Mouse (Mus musculus) macrophage (primary cell): Measurements from ENCODE around the gene Dnah2. TPM values are rescaled to one million over a fixed set of nuclear protein-coding genes. Genes with fewer than 3 reads are reported as not detected.
"Not testable (repeated sequence)": the region's sequence is repeated elsewhere in the genome, so short reads cannot be mapped to it uniquely, and the experiment has no call there.

Source experiments
- H3K27ac ChIP-seq: fragments of 350-480 bp; formaldehyde crosslinking; 2 replicates; pipeline ENCODE4 v1.9.0; 2021
- H3K36me3 ChIP-seq: fragments of 350-480 bp; formaldehyde crosslinking; 2 replicates; pipeline ENCODE4 v1.9.0; 2021; ENCODE audit errors: inconsistent target
- H3K4me3 ChIP-seq: fragments of 350-480 bp; formaldehyde crosslinking; 2 replicates; pipeline ENCODE4 v1.9.0; 2021; ENCODE audit errors: inconsistent target
- H3K79me2 ChIP-seq: fragments of 350-480 bp; formaldehyde crosslinking; 2 replicates; pipeline ENCODE4 v1.9.0; 2021; ENCODE audit errors: inconsistent target
- WGBS: methylation state at CpG from one replicate; pipeline ENCODE4 v1.1.7; 2026; ENCODE audit warnings: inconsistent platforms; ENCODE audit not compliant: missing documents; 5-methylcytosine and 5-hydroxymethylcytosine counted together
- polyA plus RNA-seq: library from polyadenylated mRNA; stranded (reverse); fragments of 250-400 nt; gene quantifications from 3 replicates; pipeline ENCODE4 v1.2.4, GENCODE M21; 2018; ENCODE audit warnings: inconsistent platforms

The Dnah2 gene
- polyA plus RNA-seq, 1 experiment from 2014 or later: 3.0 TPM

DNA sequence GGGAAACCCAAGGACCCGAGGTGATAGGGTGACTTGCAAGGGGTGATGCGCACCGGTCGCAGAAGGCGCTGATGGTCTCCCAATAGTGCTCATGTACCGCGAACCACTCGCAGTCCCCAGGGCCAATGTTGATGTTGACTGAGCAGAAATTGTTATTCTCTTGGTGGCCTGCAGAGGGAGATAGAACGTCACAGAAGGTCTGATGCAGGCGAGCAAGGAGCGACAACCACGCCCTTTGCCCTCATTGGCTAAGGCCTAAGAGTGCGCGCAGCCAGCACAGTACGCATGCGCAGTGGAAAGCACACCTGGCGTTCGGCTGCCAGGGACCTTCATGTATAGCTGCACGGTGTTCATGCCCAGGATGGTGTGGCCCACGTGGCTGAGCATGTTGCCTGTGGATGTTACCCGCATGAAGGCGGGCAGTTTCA lies 147.7 kb downstream of the Dnah2 start:
- Histone ChIP-seq H3K79me2 (no peaks in the 10 kb centered on the region; the same call in 1 of the 2 replicates), H3K27ac (no peak overlapping the region), H3K4me3 (no peak overlapping the region), H3K36me3 (0 out of 2 replicates have a peak, but pooled peaks cover 9% of the 10 kb centered on the region)
- WGBS: 32% methylated on average over 22 of the region's 22 CpGs

DNA sequence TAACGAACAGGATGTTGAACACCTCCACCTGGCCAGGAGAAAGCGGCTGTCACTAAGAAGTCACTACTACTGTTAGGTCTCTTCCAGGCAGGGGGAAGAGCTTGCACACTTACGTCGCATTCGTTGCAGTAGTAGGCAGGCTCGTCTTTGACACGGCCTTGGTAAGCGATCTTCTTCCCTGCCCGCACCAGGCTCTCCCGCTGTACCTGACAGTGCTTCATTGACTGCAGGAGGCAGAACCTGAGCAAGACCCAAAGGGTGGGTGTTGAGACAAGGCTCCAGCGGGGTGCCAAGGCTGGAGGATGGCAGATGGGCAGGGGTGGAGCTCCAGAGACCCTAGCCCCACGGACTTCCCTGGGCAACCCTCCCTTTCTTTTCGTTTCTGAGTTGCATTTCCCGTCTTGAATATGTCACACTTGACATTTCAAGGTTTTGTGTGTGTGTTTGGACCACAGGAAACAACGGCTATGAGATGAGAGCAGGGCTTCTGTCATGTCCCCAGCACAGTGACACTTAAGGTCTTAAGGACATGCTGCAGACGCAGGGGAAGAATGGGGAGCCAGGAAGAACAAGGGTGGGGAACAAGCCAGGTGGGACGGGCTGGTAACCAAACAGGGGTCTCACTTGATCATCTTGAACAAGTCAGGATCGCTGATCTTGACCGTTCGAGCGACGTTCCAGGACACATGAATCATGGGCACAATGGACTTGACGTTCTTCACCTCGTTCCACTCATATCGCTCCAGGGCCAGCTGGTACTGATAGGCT lies 148.6 kb downstream of the Dnah2 start:
- H3K36me3 ChIP-seq: 0 out of 2 replicates have a peak, but pooled peaks cover 9% of the 10 kb centered on the region
- WGBS: 94% methylated on average over 25 of the region's 25 CpGs
- no peak overlapping the region for H3K4me3 ChIP-seq
- H3K27ac ChIP-seq: no peak overlapping the region
- H3K79me2 ChIP-seq: no peaks in the 10 kb centered on the region; the same call in 1 of the 2 replicates

DNA sequence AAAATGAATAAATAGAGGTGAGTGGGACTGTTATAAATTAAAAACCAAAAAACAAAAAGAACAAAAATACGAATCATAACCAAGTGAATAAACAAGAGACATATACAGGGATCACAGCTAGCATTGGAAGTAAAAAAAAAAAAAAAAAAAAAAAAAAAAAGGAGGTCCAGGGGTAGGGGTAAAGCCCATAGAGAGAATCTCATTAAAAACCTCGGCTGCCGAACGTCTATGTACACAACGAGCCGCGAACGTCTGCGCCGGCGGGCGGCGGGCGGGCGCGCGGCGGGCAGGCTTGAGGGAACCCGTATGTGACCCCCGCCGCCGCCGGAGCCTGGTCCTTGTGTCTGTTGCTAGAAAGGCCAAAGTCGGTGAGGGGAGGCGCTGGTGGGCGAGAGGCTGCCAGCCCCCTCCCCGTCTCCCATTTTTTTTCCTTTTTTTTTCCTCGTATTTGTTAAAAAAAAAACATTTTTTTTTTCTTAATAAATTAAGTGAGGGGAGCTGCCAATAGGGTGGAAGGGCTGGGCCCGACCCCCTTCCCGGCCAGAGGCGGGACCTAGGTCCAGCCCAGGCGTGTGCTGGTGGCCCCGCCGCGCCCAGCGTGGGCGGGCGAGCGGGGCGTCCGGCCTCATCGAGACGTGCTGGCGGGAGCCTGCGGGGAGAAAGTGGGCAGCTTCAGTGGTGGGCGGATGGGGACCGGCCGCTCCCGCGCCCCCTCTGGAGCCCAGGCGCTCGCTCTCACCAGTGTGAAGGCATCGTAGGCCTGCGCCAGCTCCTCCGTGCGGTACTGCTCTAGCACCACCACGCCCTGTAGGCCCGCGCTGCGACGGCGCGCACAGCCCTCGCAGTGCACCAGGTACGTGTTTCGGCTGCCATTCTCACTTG lies 149.5 kb downstream of the Dnah2 start:
- H3K4me3 ChIP-seq: no peak overlapping the region
- peaks cover 6% of the 10 kb centered on the region; the same call in 1 of the 2 replicates for H3K79me2 ChIP-seq
- no peak overlapping the region for H3K27ac ChIP-seq
- 94% methylated on average over 45 of the region's 66 CpGs for WGBS
- H3K36me3 ChIP-seq: 0 out of 2 replicates have a peak, but pooled peaks cover 9% of the 10 kb centered on the region

DNA sequence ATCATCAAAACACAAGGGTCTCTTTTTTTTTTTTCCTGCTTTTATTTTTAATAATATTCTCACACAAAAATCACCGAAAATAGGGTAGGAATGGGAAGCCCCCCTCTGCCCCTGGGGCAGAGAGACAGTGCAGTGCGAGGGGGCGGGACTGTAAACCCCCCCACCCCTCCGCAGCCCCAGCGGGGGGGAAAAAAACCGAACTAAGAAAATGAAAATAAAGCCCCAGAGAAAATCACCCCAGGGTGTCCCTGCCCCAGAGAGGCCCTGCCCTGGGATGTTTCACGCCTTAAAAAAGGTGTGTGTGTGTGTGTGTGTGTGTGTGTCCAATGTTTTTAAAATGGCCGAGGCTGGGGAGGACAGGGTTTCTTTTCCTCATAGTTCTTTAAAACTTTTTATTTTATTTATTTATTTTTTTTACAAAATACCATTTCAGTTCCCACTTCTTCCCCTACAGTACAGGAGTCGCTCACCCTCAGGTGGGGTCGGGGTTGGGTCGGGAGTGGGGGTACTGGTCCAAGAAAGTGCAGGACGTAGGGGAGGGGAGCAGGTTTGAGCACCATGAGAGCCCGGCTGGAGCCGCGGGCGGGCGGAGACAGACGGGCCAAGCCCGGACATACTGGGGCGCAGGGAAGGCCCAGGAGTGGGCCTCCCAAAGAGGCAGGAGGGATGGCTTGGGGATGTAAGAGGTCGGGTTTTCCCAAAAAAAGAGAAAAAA lies 150.3 kb downstream of the Dnah2 start:
- H3K4me3 ChIP-seq: no peak overlapping the region
- no peak overlapping the region for H3K27ac ChIP-seq
- WGBS: 89% methylated on average over 18 of the region's 21 CpGs
- peaks cover 10% of the 10 kb centered on the region; the same call in 1 of the 2 replicates for H3K79me2 ChIP-seq
- H3K36me3 ChIP-seq: 0 out of 2 replicates have a peak, but pooled peaks cover 9% of the 10 kb centered on the region

DNA sequence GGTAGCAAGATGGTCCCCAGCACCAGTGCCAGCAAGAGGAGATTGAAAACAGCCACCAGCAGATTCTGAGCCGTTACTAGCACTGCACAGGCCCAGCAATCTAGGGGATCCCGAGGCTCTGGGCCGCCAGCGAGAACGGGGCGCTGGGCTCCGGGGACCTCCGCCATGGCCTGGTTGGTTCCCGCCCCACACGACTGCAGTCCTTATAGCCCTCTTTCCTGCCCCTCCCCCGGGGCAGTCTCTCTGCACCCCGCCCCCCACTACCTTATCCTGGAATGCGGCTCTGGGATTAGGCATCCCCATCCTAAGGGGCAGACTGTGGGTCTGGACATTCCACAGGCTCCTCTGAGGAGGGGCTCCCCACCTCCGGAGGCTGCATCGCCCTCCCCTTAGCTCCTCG lies 150.9 kb downstream of the Dnah2 start, which contains the start of gene Tmem88:
Gene Tmem88, minus strand, starts transcription at position 176 of the 400 bp plus-strand sequence.
- WGBS: 72% methylated on average over 13 of the region's 16 CpGs

DNA sequence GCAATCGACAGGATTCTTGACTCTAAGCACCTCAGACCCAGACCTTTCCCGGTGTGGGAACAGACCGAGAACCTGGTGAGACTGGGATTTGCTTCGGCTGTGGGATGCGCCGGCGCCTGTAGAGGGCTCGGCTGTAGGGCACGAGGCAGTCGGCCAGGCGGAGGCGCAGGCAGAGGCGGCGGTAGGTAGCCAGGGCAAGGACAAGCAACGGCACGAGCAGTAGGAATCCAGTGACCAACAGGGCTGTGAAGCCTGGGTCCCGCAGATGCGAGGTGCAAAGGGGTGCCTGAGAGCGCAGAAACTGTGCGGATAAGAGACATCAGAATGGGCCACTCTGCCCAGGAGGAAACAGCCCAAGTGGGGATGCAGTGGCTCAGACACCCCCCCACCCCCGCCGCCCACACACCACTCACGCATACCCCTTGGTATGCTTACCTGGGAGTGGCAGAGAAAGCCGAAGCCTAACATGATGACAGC lies 151.3 kb downstream of the Dnah2 start:
- H3K27ac ChIP-seq: no peak overlapping the region
- H3K79me2 ChIP-seq: peaks cover 10% of the 10 kb centered on the region; the same call in 1 of the 2 replicates
- no peak overlapping the region for H3K4me3 ChIP-seq
- WGBS: 75% methylated on average over 24 of the region's 24 CpGs
- H3K36me3 ChIP-seq: 0 out of 2 replicates have a peak, but pooled peaks cover 9% of the 10 kb centered on the region

More for the DNA sequence above, 150.9 kb downstream of the Dnah2 start, which contains the start of gene Tmem88:
- H3K4me3 ChIP-seq: no peak within 1 kb of the TSS; the same call in 1 of the 2 replicates
- no peak within 1 kb of the TSS for H3K27ac ChIP-seq
- 0 out of 2 replicates have a peak, but pooled peaks cover 9% of the 10 kb centered on the region for H3K36me3 ChIP-seq
- peaks cover 10% of the 10 kb centered on the region; the same call in 1 of the 2 replicates for H3K79me2 ChIP-seq

DNA sequence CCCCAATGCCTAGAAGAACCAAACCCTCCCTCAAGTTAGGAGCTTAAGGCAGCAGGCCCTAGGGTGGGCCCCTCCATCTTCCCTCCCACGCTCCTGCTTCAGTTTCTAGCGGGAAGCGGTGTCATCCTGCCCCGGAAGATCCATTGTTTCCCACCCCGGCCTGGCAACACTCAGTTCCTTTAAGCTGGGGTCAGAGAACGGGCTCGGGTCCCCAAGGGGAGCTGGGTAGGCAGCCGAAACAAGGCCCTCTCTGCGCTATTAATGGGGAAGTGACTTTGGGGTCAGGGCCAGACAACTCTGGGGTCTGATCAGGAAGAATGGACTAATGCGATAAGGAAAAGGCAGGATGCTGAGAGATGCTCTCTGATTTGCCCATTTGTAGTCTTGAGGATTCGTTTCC lies 152.1 kb downstream of the Dnah2 start:
- Histone ChIP-seq H3K36me3 (0 out of 2 replicates have a peak, but pooled peaks cover 7% of the 10 kb centered on the region), H3K4me3 (peak overlapping the region; percentile 83), H3K27ac (peak overlapping the region; percentile 97), H3K79me2 (peaks cover 10% of the 10 kb centered on the region; the same call in 1 of the 2 replicates)
- WGBS: 4% methylated on average over 11 of the region's 11 CpGs

DNA sequence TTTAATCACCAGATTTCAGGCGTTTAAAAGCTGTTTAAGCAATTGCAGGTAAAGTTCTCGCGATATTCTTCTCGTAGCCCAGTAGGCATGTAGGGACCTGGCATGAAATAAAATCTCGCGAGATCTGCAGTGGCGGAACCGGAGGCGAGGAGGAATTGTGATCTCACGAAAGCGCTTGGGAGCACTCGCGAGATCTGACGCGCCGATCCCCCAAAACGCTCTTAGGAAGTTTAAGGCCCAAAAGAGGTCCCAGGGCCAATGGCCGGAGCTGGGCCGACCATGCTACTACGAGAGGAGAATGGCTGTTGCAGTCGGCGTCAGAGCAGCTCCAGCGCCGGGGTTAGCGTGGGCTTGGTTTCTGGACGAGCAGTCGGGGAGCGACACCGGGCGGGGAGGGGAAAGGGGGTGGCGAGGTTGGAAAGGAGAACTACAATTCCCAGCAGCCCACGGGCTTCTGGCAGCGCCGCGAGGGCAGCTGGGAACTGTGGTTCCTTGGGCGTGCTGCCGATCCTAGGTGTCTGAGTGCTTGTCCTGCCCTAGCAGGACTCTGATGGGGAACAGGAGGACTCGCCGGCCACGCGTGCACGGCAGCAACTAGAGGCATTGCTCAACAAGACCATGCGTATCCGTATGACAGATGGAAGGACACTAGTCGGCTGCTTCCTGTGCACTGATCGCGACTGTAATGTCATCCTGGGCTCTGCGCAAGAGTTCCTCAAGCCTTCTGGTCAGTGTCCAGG lies 153.1 kb downstream of the Dnah2 start:
- H3K4me3 ChIP-seq: peak overlapping the region; percentile 83
- peaks cover 10% of the 10 kb centered on the region; the same call in 1 of the 2 replicates for H3K79me2 ChIP-seq
- H3K36me3 ChIP-seq: 0 out of 2 replicates have a peak, but pooled peaks cover 4% of the 10 kb centered on the region
- WGBS: under 1% methylated on average over 48 of the region's 48 CpGs
- H3K27ac ChIP-seq: peak overlapping the region; percentile 97

DNA sequence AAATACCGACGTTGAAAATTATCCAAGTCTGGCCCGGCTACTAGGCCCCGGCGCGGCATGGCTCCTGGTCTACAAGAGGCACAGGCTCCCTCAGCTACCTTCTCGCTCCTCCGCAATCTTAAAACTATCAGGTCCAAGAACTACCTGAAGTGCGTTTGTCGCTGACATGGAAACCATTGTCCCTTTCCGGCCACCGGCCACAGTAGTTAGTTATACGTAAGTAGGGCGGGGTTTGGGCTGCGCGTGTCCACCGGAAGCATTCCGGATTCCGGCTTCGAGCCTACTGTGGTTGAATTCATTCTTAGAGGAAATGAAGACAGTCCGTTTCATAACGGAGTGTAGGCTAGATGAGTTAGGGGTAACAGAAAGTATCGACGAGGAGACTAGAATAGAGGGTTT lies 153.7 kb downstream of the Dnah2 start, which contains the start of the genes Naa38 and Cyb5d1:
Gene Naa38, plus strand, starts transcription at position 253 of the 399 bp plus-strand sequence.
Gene Cyb5d1, minus strand, starts transcription at position 397 of the 399 bp plus-strand sequence.
- not testable (repeated sequence) for H3K79me2 ChIP-seq, H3K36me3 ChIP-seq
- WGBS: under 1% methylated on average over 16 of the region's 24 CpGs
- H3K27ac ChIP-seq: peak within 1 kb of the TSS; percentile 97
- peak within 1 kb of the TSS; percentile 83 for H3K4me3 ChIP-seq

DNA sequence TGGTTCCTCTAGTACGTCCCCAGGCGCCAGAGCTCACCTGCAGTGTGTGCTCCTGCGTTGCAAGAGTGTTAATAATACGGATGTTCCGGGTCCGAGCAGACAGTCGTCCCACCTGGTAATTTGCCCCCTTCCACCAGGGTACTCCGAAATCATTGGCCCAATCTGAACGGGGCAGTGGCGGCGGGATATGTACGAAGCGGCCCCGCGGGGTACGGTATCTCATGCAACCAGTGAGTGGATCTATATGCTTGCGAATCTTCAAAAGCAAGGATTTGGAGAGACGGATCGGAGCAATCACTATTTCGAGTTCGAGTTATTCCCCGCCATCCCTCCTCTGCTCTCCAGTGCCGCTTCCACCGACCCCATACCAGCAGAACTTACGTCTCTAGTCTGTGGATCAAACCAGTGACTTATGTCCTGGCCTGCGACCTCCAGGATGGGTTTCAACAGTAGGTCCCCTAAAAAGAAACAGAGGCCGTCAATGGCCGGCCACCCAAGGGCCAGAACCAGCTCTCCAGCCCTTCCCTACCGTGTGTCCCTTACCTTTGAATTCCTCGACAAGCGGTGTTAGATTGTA lies 154.2 kb downstream of the Dnah2 start:
- H3K36me3 ChIP-seq, H3K79me2 ChIP-seq: not testable (repeated sequence)
- WGBS: 2% methylated on average over 28 of the region's 31 CpGs
- Histone ChIP-seq H3K4me3 (peak overlapping the region; percentile 83), H3K27ac (peak overlapping the region; percentile 97)

DNA sequence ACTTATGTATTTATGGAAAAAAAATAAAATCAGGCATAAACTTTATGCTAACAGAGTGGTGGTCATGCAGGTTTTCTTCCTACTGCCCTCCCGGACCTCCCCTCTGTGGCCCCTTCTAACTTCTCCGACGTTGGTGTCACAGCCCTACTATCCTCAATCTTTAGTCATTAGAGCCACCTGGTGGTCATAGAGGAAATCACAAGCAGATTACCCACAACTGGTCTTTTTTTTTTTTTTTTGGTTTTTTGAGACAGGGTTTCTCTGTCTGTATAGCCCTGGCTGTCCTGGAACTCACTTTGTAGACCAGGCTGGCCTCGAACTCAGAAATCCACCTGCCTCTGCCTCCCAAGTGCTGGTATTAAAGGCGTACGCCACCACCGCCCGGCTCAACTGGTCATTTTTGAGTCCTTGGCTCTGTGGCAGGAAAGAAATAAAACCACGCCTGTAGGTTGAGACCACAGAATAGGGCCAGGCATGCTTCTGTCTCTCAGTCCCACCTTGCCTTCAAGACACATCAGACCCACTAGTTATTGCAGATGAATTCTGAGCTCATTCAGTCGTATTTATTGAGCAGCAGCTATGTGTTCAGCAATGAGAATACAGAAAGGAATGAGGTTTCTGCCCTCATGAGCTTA lies 158.4 kb downstream of the Dnah2 start:
- Histone ChIP-seq H3K27ac (no peak overlapping the region), H3K36me3 (no peaks in the 10 kb centered on the region), H3K79me2 (peaks cover 10% of the 10 kb centered on the region; the same call in 1 of the 2 replicates), H3K4me3 (no peak overlapping the region)
- WGBS: 47% methylated on average over 10 of the region's 10 CpGs

DNA sequence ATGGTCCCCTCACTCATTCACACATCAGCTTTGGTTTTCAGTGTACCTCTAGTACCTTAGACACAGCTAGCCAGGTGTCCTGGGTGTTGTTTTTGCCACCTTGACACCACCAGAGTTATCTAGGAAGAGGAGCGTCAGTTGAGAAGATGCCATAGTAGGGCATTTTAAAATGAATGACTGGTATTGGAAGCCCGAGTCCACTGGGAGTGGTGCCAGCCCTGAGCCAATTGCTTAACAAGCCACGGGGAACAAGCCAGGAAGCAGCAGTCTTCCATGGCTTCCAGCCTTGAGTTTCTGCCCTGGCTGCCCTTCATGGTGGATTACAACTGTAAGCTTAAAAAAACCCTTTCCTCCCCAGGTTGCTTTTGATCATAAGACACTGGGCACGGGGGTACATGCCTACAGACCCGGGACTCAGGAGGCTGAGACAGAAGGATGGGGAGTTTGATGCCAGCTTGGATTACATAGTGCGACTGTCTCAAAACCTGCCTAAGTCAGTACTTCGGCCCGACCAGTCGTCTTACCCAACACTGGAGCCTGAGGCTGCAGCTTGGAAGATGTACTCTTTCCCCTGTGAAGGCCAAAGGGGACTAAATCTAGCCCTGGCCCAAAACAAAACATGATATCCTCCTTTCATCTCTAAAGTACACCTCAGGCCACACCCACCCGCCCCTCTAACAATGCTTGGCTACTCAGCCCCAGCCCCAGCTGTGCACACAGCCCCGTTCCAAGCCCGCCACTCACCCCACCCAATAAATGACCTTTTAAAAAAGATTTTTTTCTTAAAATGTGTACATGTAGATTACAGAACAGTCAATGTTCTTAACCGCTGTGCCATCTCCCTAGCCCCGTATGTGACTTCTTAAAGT lies 159.1 kb downstream of the Dnah2 start:
- WGBS: 72% methylated on average over 14 of the region's 14 CpGs
- peaks cover 7% of the 10 kb centered on the region; the same call in 1 of the 2 replicates for H3K79me2 ChIP-seq
- no peaks in the 10 kb centered on the region for H3K36me3 ChIP-seq
- no peak overlapping the region for H3K4me3 ChIP-seq
- no peak overlapping the region for H3K27ac ChIP-seq
